Mouse (Mus musculus) layer of hippocampus, adult 8-10 months (tissue): Measurements from ENCODE around the gene Tmem132c. TPM values are rescaled to one million over a fixed set of nuclear protein-coding genes. Genes with fewer than 3 reads are reported as not detected.

Source experiments
- DNase-seq, 2 experiments: peaks; one replicate each; pipeline ENCODE4 v3.0.0; 2022; ENCODE audit warnings: low spot score in 2 of 2
- total RNA-seq, 4 experiments: library from RNA; stranded (reverse); gene quantifications; 2 replicates each; pipeline ENCODE4 v1.2.4; 2022

The Tmem132c gene
- total RNA-seq, 4 experiments from 2014 or later = 3.9 to 4.1 (median 4.0) TPM

- no peak for DNase-seq
Measured at GRCm38 (mm10) chr5:127282539-127283123, 41.0 kb downstream of the Tmem132c start.

- no peak for DNase-seq
Measured at GRCm38 (mm10) chr5:127286886-127287285, 45.3 kb downstream of the Tmem132c start.

GRCm38 (mm10) chr5:127289659-127290058, 48.1 kb downstream of the Tmem132c start:
- no peak for DNase-seq

- DNase-seq = no peak
Measured at GRCm38 (mm10) chr5:127290461-127291250, 49.0 kb downstream of the Tmem132c start.

GRCm38 (mm10) chr5:127291581-127291980, 50.0 kb downstream of the Tmem132c start:
- no peak for DNase-seq

GRCm38 (mm10) chr5:127293698-127294097, 52.1 kb downstream of the Tmem132c start:
- no peak for DNase-seq

GRCm38 (mm10) chr5:127297461-127297860, 55.9 kb downstream of the Tmem132c start:
- DNase-seq = no peak

GRCm38 (mm10) chr5:127298060-127298459, 56.5 kb downstream of the Tmem132c start:
- no peak for DNase-seq

- no peak for DNase-seq
Measured at GRCm38 (mm10) chr5:127299010-127299409, 57.4 kb downstream of the Tmem132c start.

- no peak for DNase-seq
Measured at GRCm38 (mm10) chr5:127300597-127301254, 59.1 kb downstream of the Tmem132c start.

GRCm38 (mm10) chr5:127305312-127305711, 63.7 kb downstream of the Tmem132c start:
- no peak for DNase-seq

GRCm38 (mm10) chr5:127305719-127306118, 64.1 kb downstream of the Tmem132c start:
- DNase-seq = no peak

GRCm38 (mm10) chr5:127306726-127307125, 65.1 kb downstream of the Tmem132c start:
- DNase-seq = no peak

GRCm38 (mm10) chr5:127310318-127311004, 68.9 kb downstream of the Tmem132c start:
- DNase-seq = no peak

- no peak for DNase-seq
Measured at GRCm38 (mm10) chr5:127311005-127311331, 69.4 kb downstream of the Tmem132c start.

- no peak for DNase-seq
Measured at GRCm38 (mm10) chr5:127313634-127314033, 72.0 kb downstream of the Tmem132c start.

- no peak for DNase-seq
Measured at GRCm38 (mm10) chr5:127319096-127319779, 77.6 kb downstream of the Tmem132c start.

GRCm38 (mm10) chr5:127324645-127325044, 83.0 kb downstream of the Tmem132c start:
- no peak for DNase-seq

- peak; percentile 21 to 22 for DNase-seq
Measured at GRCm38 (mm10) chr5:127336048-127336907, 94.7 kb downstream of the Tmem132c start.

- DNase-seq = no peak
Measured at GRCm38 (mm10) chr5:127336908-127337265, 95.3 kb downstream of the Tmem132c start.
